Mouse (Mus musculus): ENCODE measurements around the gene Phlda3.

DNA sequence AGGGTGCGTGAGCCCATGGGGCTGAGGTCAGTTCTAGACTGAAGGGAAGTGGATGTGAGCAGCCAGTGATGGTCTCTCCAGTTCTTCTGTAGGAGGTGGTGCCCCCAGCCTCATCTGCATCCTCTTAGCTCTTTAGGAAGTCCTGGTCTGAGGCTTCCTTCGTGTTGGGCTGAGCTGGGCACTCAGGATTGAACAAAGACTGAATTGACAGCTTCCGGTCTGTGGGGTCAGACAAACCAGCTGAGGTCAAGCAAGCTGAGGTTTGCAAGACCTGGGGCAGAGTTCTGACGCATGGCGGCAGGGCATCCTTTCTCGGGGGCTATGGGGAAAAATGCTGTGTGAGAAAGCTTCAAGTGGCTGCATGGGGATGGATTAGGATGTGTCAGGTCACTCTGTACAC lies 30.5 kb upstream of the Phlda3 start:
- TF ChIP-seq CTCF (IDR thresholded peaks at IDR 0.05) (no peak), POLR2A (IDR thresholded peaks at IDR 0.05; ENCODE audit: insufficient read depth, low read depth, low read length) (no peak)
